Mouse (Mus musculus): ENCODE data around the gene Slc44a5. TPM values are rescaled to one million over a fixed set of nuclear protein-coding genes. Genes with fewer than 3 reads are reported as not detected.
A peak's percentile ranks its signal among the peaks of the same experiment; 100 is the strongest.
"Not testable (repeated sequence)": the region's sequence is repeated elsewhere in the genome, so short reads cannot be mapped to it uniquely, and the experiment has no call there.

Slc44a5 gene
- polyA plus RNA-seq, 1 experiment from 2014 or later = 2.2 TPM

GRCm38 (mm10) chr3:154252219-154252618 lies 279.0 kb downstream of the Slc44a5 start:
- Histone ChIP-seq H3K9me3 (ENCODE audit: control insufficient read depth, low read length) (no peaks in the 10 kb centered on the region), H3K4me2 (ENCODE audit: low read depth, low read length, severe bottlenecking) (no peak overlapping the region), H3K27me3 (ENCODE audit: control insufficient read depth, insufficient read depth, low read length) (no peaks in the 10 kb centered on the region), H3K4me3 (ENCODE audit: low read depth, low read length) (no peak overlapping the region), H3K27ac (ENCODE audit: low read depth, low read length) (no peak overlapping the region), H3K36me3 (ENCODE audit: control insufficient read depth, insufficient read depth, low read length) (no peaks in the 10 kb centered on the region), H3K4me1 (replicated peaks; ENCODE audit: control insufficient read depth, insufficient read depth, low read length) (no peaks in the 10 kb centered on the region), H3K9ac (ENCODE audit: low read length) (no peak overlapping the region)
- no peak for DNase-seq (ENCODE audit: low spot score)
- WGBS = 85% methylated on average over 10 of the region's 10 CpGs
- no peak for ATAC-seq (replicated peaks; ENCODE audit: low FRiP score)

- DNase-seq (ENCODE audit: low spot score); H3K4me1 ChIP-seq (replicated peaks; ENCODE audit: control insufficient read depth, insufficient read depth, low read length); ATAC-seq (replicated peaks; ENCODE audit: low FRiP score); H3K27ac ChIP-seq (ENCODE audit: low read depth, low read length); H3K27me3 ChIP-seq (ENCODE audit: control insufficient read depth, insufficient read depth, low read length); H3K4me3 ChIP-seq (ENCODE audit: low read depth, low read length); H3K9me3 ChIP-seq (ENCODE audit: control insufficient read depth, low read length); H3K9ac ChIP-seq (ENCODE audit: low read length); H3K36me3 ChIP-seq (ENCODE audit: control insufficient read depth, insufficient read depth, low read length); H3K4me2 ChIP-seq (ENCODE audit: low read depth, low read length, severe bottlenecking): not testable (repeated sequence)
- 92% methylated on average over 2 of the region's 2 CpGs for WGBS
Measured at GRCm38 (mm10) chr3:154254187-154254586, 281.0 kb downstream of the Slc44a5 start.

DNA sequence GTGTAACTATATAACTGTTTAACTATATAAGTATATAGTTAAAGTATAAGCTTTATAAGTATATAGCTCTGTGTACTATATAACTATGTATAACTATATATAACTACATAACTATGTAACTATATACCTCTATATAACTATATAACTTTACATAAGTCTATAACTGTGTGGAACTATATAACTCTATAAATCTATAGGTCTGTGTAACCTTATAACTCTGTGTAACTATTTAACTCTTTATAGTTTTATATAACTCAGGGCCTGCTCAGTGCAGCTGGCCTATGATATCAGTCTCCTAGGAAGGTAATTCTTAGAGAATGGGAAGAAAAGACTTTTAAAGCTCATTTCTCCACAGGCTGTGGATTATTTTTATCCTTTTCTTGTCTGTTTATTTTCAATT lies 284.1 kb downstream of the Slc44a5 start:
- DNase-seq (ENCODE audit: low spot score) = no peak
- Histone ChIP-seq H3K4me1 (replicated peaks; ENCODE audit: control insufficient read depth, insufficient read depth, low read length) (no peaks in the 10 kb centered on the region), H3K4me3 (ENCODE audit: low read depth, low read length) (no peak overlapping the region), H3K4me2 (ENCODE audit: low read depth, low read length, severe bottlenecking) (no peak overlapping the region), H3K27me3 (ENCODE audit: control insufficient read depth, insufficient read depth, low read length) (no peaks in the 10 kb centered on the region), H3K27ac (ENCODE audit: low read depth, low read length) (no peak overlapping the region), H3K9ac (ENCODE audit: low read length) (no peak overlapping the region), H3K9me3 (ENCODE audit: control insufficient read depth, low read length) (no peaks in the 10 kb centered on the region), H3K36me3 (ENCODE audit: control insufficient read depth, insufficient read depth, low read length) (no peaks in the 10 kb centered on the region)
- ATAC-seq (replicated peaks; ENCODE audit: low FRiP score) = no peak

DNA sequence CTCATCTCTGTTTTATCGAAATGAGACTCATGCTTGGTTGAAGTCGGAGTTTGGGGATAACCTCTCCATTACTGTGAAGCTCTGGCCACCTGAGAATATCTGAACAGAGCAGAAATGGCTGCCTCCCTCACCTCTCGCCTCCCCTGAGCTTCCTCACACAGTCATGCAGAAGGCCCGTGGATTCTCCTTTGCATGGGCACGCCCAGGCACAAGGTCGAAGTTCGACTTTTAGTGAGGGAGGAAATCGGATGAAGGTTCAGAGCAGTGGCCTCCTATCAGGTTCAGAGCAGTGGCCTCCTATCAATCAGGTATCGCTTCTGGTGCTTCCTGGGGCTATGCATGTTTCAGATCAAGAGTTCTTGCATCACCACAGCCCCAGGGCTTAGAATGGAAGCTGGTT lies 295.1 kb downstream of the Slc44a5 start:
- Histone ChIP-seq H3K4me2 (ENCODE audit: low read depth, low read length, severe bottlenecking) (no peak overlapping the region), H3K9ac (ENCODE audit: low read length) (no peak overlapping the region), H3K9me3 (ENCODE audit: control insufficient read depth, low read length) (no peaks in the 10 kb centered on the region), H3K4me3 (ENCODE audit: low read depth, low read length) (no peak overlapping the region), H3K4me1 (replicated peaks; ENCODE audit: control insufficient read depth, insufficient read depth, low read length) (no peaks in the 10 kb centered on the region), H3K27ac (ENCODE audit: low read depth, low read length) (no peak overlapping the region), H3K27me3 (ENCODE audit: control insufficient read depth, insufficient read depth, low read length) (no peaks in the 10 kb centered on the region), H3K36me3 (ENCODE audit: control insufficient read depth, insufficient read depth, low read length) (no peaks in the 10 kb centered on the region)
- ATAC-seq (replicated peaks; ENCODE audit: low FRiP score) (no peak), DNase-seq (ENCODE audit: low spot score) (no peak)
- 79% methylated on average over 9 of the region's 9 CpGs for WGBS

DNA sequence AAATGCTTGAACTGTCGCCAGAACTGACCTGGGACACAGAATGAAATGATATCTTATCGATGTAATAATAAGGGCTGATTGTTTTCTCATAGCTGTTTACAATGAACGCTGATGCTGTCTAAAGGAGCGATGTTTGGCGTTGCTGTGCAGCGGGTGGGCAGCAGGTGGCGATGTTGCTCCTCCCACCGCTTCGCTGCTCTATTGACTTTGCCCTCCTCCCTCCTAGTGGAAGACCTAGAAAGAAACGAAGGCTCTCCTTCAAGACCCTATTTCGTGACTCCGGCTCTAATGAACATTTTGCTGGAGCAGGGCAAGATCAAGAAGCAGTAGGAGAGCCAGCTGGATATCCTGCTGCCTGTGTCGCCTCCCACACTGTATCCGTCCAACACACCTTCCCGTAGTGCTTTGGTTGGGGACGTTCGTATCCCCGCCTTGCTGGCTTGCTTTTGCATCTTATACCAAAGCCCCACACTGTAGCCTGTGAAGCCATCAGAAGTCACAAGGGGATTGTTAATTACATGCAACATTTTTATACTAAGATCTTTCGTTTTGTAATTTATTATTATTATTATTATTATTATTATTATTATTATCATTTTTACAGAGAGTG lies 296.6 kb downstream of the Slc44a5 start:
- Histone ChIP-seq H3K9me3 (ENCODE audit: control insufficient read depth, low read length) (no peaks in the 10 kb centered on the region), H3K4me2 (ENCODE audit: low read depth, low read length, severe bottlenecking) (peak overlapping the region; percentile 51), H3K27me3 (ENCODE audit: control insufficient read depth, insufficient read depth, low read length) (no peaks in the 10 kb centered on the region), H3K4me1 (replicated peaks; ENCODE audit: control insufficient read depth, insufficient read depth, low read length) (no peaks in the 10 kb centered on the region), H3K4me3 (ENCODE audit: low read depth, low read length) (peak overlapping the region; percentile 19), H3K27ac (ENCODE audit: low read depth, low read length) (no peak overlapping the region), H3K36me3 (ENCODE audit: control insufficient read depth, insufficient read depth, low read length) (no peaks in the 10 kb centered on the region), H3K9ac (ENCODE audit: low read length) (peak overlapping the region; percentile 35; the same call in 1 of the 2 replicates)
- ATAC-seq (replicated peaks; ENCODE audit: low FRiP score) = peak; percentile 82
- WGBS = 10% methylated on average over 19 of the region's 19 CpGs
- DNase-seq (ENCODE audit: low spot score) = peak; percentile 90

DNA sequence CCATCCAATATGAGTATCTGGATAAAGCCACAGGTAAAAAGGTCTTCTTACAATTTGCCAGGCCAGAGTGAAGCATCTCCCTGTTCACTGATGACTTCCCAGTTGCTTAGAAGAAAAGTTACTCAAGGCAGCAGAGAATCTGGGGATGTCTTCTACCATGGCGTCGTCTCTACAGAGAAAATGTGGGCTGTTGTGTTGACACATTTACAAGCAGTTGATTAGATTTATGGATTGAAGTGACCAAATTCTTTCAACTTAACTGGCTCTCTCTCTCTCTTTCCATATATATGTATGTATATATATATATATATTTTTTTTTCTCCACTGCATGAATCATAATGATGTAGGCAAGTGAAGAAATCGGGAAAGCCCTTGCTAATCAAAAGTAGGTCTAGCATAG lies 301.4 kb downstream of the Slc44a5 start:
- Histone ChIP-seq H3K9ac (ENCODE audit: low read length) (no peak overlapping the region), H3K9me3 (ENCODE audit: control insufficient read depth, low read length) (no peaks in the 10 kb centered on the region), H3K36me3 (ENCODE audit: control insufficient read depth, insufficient read depth, low read length) (no peaks in the 10 kb centered on the region), H3K4me3 (ENCODE audit: low read depth, low read length) (no peak overlapping the region), H3K27me3 (ENCODE audit: control insufficient read depth, insufficient read depth, low read length) (no peaks in the 10 kb centered on the region), H3K4me2 (ENCODE audit: low read depth, low read length, severe bottlenecking) (no peak overlapping the region), H3K4me1 (replicated peaks; ENCODE audit: control insufficient read depth, insufficient read depth, low read length) (no peaks in the 10 kb centered on the region), H3K27ac (ENCODE audit: low read depth, low read length) (no peak overlapping the region)
- no peak for DNase-seq (ENCODE audit: low spot score)
- no peak for ATAC-seq (replicated peaks; ENCODE audit: low FRiP score)
- 94% methylated on average over 3 of the region's 3 CpGs for WGBS

- H3K36me3 ChIP-seq (ENCODE audit: control insufficient read depth, insufficient read depth, low read length) = no peaks in the 10 kb centered on the region
- H3K9ac ChIP-seq (ENCODE audit: low read length) = no peak overlapping the region
- no peak for DNase-seq (ENCODE audit: low spot score)
- H3K4me1 ChIP-seq (replicated peaks; ENCODE audit: control insufficient read depth, insufficient read depth, low read length) = no peaks in the 10 kb centered on the region
- no peak overlapping the region for H3K4me3 ChIP-seq (ENCODE audit: low read depth, low read length)
- no peak for ATAC-seq (replicated peaks; ENCODE audit: low FRiP score)
- H3K4me2 ChIP-seq (ENCODE audit: low read depth, low read length, severe bottlenecking) = no peak overlapping the region
- 84% methylated on average over 3 of the region's 3 CpGs for WGBS
- no peak overlapping the region for H3K27ac ChIP-seq (ENCODE audit: low read depth, low read length)
- no peaks in the 10 kb centered on the region for H3K9me3 ChIP-seq (ENCODE audit: control insufficient read depth, low read length)
- no peaks in the 10 kb centered on the region for H3K27me3 ChIP-seq (ENCODE audit: control insufficient read depth, insufficient read depth, low read length)
Measured at GRCm38 (mm10) chr3:154284260-154284659, 311.0 kb downstream of the Slc44a5 start.

GRCm38 (mm10) chr3:154285351-154285750 lies 312.1 kb downstream of the Slc44a5 start:
- Histone ChIP-seq H3K4me3 (ENCODE audit: low read depth, low read length) (no peak overlapping the region), H3K9ac (ENCODE audit: low read length) (no peak overlapping the region), H3K36me3 (ENCODE audit: control insufficient read depth, insufficient read depth, low read length) (no peaks in the 10 kb centered on the region), H3K27me3 (ENCODE audit: control insufficient read depth, insufficient read depth, low read length) (no peaks in the 10 kb centered on the region), H3K9me3 (ENCODE audit: control insufficient read depth, low read length) (no peaks in the 10 kb centered on the region), H3K4me1 (replicated peaks; ENCODE audit: control insufficient read depth, insufficient read depth, low read length) (no peaks in the 10 kb centered on the region), H3K4me2 (ENCODE audit: low read depth, low read length, severe bottlenecking) (no peak overlapping the region), H3K27ac (ENCODE audit: low read depth, low read length) (no peak overlapping the region)
- no peak for ATAC-seq (replicated peaks; ENCODE audit: low FRiP score)
- WGBS = 57% methylated on average over 4 of the region's 4 CpGs
- DNase-seq (ENCODE audit: low spot score) = no peak

GRCm38 (mm10) chr3:154287217-154287616 lies 314.0 kb downstream of the Slc44a5 start:
- no peak overlapping the region for H3K4me3 ChIP-seq (ENCODE audit: low read depth, low read length)
- H3K27me3 ChIP-seq (ENCODE audit: control insufficient read depth, insufficient read depth, low read length) = no peaks in the 10 kb centered on the region
- no peak overlapping the region for H3K27ac ChIP-seq (ENCODE audit: low read depth, low read length)
- H3K4me2 ChIP-seq (ENCODE audit: low read depth, low read length, severe bottlenecking) = no peak overlapping the region
- H3K9ac ChIP-seq (ENCODE audit: low read length) = no peak overlapping the region
- H3K36me3 ChIP-seq (ENCODE audit: control insufficient read depth, insufficient read depth, low read length) = no peaks in the 10 kb centered on the region
- ATAC-seq (replicated peaks; ENCODE audit: low FRiP score) (no peak), DNase-seq (ENCODE audit: low spot score) (no peak)
- no peaks in the 10 kb centered on the region for H3K9me3 ChIP-seq (ENCODE audit: control insufficient read depth, low read length)
- no peaks in the 10 kb centered on the region for H3K4me1 ChIP-seq (replicated peaks; ENCODE audit: control insufficient read depth, insufficient read depth, low read length)
- WGBS = 83% methylated on average over 2 of the region's 2 CpGs

Measured in forebrain, embryonic 11.5 days (tissue).